Mouse (Mus musculus) limb, embryonic 11.5 days (tissue): ENCODE data around the gene Oscp1. TPM values are rescaled to one million over a fixed set of nuclear protein-coding genes. Genes with fewer than 3 reads are reported as not detected.

Experiments used
- ATAC-seq: fragments of 200-750 bp; cut with Nextera tagmentation; 2 replicates; pipeline ENCODE4 v1.8.0; 2017; ENCODE audit warnings: low read depth; ENCODE audit not compliant: insufficient number of reproducible peaks, low FRiP score, low TSS enrichment
- DNase-seq: peaks from one replicate; pipeline ENCODE4 v3.0.0-alpha.2; 2015; ENCODE audit warnings: low spot score
- H3K27ac ChIP-seq: fragments of 300-500 bp; sonication (generic); replicated peaks from 2 replicates; pipeline ENCODE4 v1.5.1; 2014; ENCODE audit warnings: low read depth, mild to moderate bottlenecking, low read length
- H3K27me3 ChIP-seq: fragments of 300-500 bp; sonication (generic); 2 replicates; pipeline ENCODE4 v1.6.1; 2014; ENCODE audit warnings: mild to moderate bottlenecking, low read length, mixed read lengths; ENCODE audit not compliant: control insufficient read depth, insufficient read depth
- H3K36me3 ChIP-seq: fragments of 300-500 bp; sonication (generic); 2 replicates; pipeline ENCODE4 v1.6.1; 2014; ENCODE audit warnings: mild to moderate bottlenecking, low read length, moderate library complexity, mixed read lengths; ENCODE audit not compliant: control insufficient read depth, insufficient read depth
- H3K4me1 ChIP-seq: fragments of 300-500 bp; sonication (generic); 2 replicates; pipeline ENCODE4 v1.6.1; 2014; ENCODE audit warnings: low read length, mixed read lengths; ENCODE audit not compliant: control insufficient read depth, insufficient read depth
- H3K4me2 ChIP-seq: fragments of 300-500 bp; sonication (generic); 2 replicates; pipeline ENCODE4 v1.6.1; 2014; ENCODE audit warnings: low read depth, mild to moderate bottlenecking, moderate library complexity; ENCODE audit not compliant: severe bottlenecking
- H3K4me3 ChIP-seq: fragments of 300-500 bp; sonication (generic); 2 replicates; pipeline ENCODE4 v1.5.1; 2014; ENCODE audit warnings: low read depth, low read length
- H3K9ac ChIP-seq: fragments of 300-500 bp; sonication (generic); 2 replicates; pipeline ENCODE4 v1.6.1; 2014; ENCODE audit warnings: mild to moderate bottlenecking, low read length
- H3K9me3 ChIP-seq: fragments of 300-500 bp; sonication (generic); 2 replicates; pipeline ENCODE4 v1.6.1; 2016; ENCODE audit warnings: low read length; ENCODE audit not compliant: control insufficient read depth
- WGBS: fragments of 180-500 bp; shearing (Covaris S2); extraction: QIAGEN DNeasy Blood & Tissue Kit; methylation state at CpG from one replicate; pipeline ENCODE4 v1.1.7; 2014; 5-methylcytosine and 5-hydroxymethylcytosine counted together
- polyA plus RNA-seq: library from polyadenylated mRNA; unstranded; fragments of >200 nt; fragmentation: Nextera tagmentation; extraction: Ambion mirVana; gene quantifications from 2 replicates; pipeline ENCODE4 v1.2.1, GENCODE M21; 2014

The Oscp1 gene
- polyA plus RNA-seq, 1 experiment from 2014 or later = 20.1 TPM

DNA sequence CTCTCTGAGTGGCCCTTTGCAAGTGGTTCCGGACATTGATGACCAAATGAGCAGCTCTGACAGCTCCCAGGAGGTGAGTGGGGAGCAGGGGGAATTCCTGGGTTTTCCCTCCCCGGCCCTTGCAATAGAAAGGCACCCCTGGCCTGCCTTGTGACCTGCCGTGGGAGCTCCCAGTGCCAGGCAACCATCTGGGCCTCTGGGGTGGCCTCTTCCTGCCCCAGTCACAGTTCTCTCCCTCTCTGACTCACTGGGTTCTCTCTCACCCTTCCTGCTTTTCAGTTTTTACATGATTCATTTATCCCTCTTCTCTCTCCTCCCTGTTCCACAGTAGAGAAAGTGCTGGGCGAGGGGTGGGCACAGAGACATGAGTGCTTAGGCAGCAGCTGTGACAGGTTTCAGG lies 79.4 kb downstream of the Oscp1 start:
- Histone ChIP-seq H3K4me1 (peaks cover 6% of the 10 kb centered on the region; the same call in 1 of the 2 replicates), H3K9ac (no peak overlapping the region), H3K36me3 (peaks cover 24% of the 10 kb centered on the region), H3K9me3 (no peaks in the 10 kb centered on the region), H3K4me2 (no peak overlapping the region), H3K4me3 (no peak overlapping the region), H3K27ac (no peak overlapping the region), H3K27me3 (no peaks in the 10 kb centered on the region)
- 77% methylated on average over 4 of the region's 4 CpGs for WGBS
- ATAC-seq (no peak), DNase-seq (no peak)

DNA sequence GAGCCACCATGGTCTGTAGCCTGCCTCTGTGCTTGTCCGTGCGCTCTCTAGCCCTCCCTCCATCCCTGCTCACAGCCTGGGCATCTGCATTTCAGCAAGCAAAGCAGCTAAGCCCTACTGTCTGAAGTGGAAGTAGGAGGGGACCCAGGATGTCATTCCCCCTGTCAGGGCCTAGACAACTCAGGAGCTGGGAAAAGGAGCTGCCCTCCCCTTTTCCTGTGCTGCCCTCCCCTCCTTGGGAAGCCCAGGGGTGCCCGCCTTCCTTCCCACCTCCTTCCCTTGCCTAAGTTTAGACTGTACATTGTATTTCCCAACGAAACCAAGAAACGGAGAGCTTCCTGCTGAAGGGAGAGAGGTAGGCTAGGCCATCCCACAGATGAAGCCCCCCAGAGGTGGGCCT lies 82.7 kb downstream of the Oscp1 start:
- no peaks in the 10 kb centered on the region for H3K27me3 ChIP-seq
- no peaks in the 10 kb centered on the region; the same call in 1 of the 2 replicates for H3K9me3 ChIP-seq
- no peak overlapping the region for H3K4me2 ChIP-seq
- no peak for ATAC-seq
- 0 out of 2 replicates have a peak, but pooled peaks cover 2% of the 10 kb centered on the region for H3K4me1 ChIP-seq
- WGBS = 82% methylated on average over 5 of the region's 5 CpGs
- DNase-seq = no peak
- no peak overlapping the region for H3K4me3 ChIP-seq
- peaks cover 19% of the 10 kb centered on the region for H3K36me3 ChIP-seq
- H3K27ac ChIP-seq = no peak overlapping the region
- H3K9ac ChIP-seq = no peak overlapping the region

Other genes starting within 250 kb of the Oscp1 start
- gene Csf3r, start 34.0 kb upstream of the Oscp1 start, polyA plus RNA-seq = 0.20 and 0.40 TPM in 2 replicates
- gene Mrps15, start 11.6 kb upstream of the Oscp1 start, polyA plus RNA-seq = 156 and 160 TPM in 2 replicates
- gene Lsm10, start 38.1 kb downstream of the Oscp1 start, polyA plus RNA-seq = 39.0 and 44.8 TPM in 2 replicates
- 27.8 and 30.4 TPM in 2 replicates for gene Stk40, start 45.4 kb downstream of the Oscp1 start, polyA plus RNA-seq
- 64.3 and 70.3 TPM in 2 replicates for gene Eva1b, start 89.2 kb downstream of the Oscp1 start, polyA plus RNA-seq
- gene Sh3d21, start 104.9 kb downstream of the Oscp1 start, polyA plus RNA-seq = 5.4 and 5.5 TPM in 2 replicates
- gene Thrap3, start 144.2 kb downstream of the Oscp1 start, polyA plus RNA-seq = 247 and 264 TPM in 2 replicates
- gene Map7d1, start 197.8 kb downstream of the Oscp1 start, polyA plus RNA-seq = 54.6 and 61.2 TPM in 2 replicates
- gene Trappc3, start 203.8 kb downstream of the Oscp1 start, polyA plus RNA-seq = 25.0 and 32.2 TPM in 2 replicates
- 1.4 and 1.5 TPM in 2 replicates for gene Col8a2, start 228.2 kb downstream of the Oscp1 start, polyA plus RNA-seq